Comparison of ENCODE assay signal across 8 mouse cellular contexts in genomic region chr4:141872977-141873376, GRCm38 (mm10). TPM values are rescaled to one million over a fixed set of nuclear protein-coding genes. Genes with fewer than 3 reads are reported as not detected.
DNase-seq lines count a peak whose midpoint lies in the region; ATAC-seq and TF ChIP-seq lines count a peak whose summit lies in the region.

No protein-coding gene starts in this region.

- H3K9me3 ChIP-seq in embryonic facial prominence, embryonic 15.5 days (replicated peaks), result no peaks in the 10 kb centered on the region
- H3K9me3 ChIP-seq in intestine, embryonic 16.5 days (ENCODE audit: control insufficient read depth, low read length), result no peaks in the 10 kb centered on the region
- no peaks in the 10 kb centered on the region for H3K9me3 ChIP-seq in midbrain, embryonic 15.5 days

- WGBS in kidney, adult 2 months, result 58% methylated on average over 9 of the region's 9 CpGs
- WGBS in embryonic facial prominence, embryonic 15.5 days, result 71% methylated on average over 9 of the region's 9 CpGs
- WGBS in intestine, embryonic 16.5 days, result 61% methylated on average over 9 of the region's 9 CpGs
- 76% methylated on average over 9 of the region's 9 CpGs for WGBS in midbrain, embryonic 15.5 days

- no peaks in the 10 kb centered on the region for H3K27me3 ChIP-seq in kidney, adult 2 months (replicated peaks; ENCODE audit: control insufficient read depth, insufficient read depth, low read length)
- peaks cover 11% of the 10 kb centered on the region for H3K27me3 ChIP-seq in embryonic facial prominence, embryonic 15.5 days
- H3K27me3 ChIP-seq in intestine, embryonic 16.5 days (replicated peaks; ENCODE audit: control insufficient read depth, insufficient read depth, low read length), result no peaks in the 10 kb centered on the region
- H3K27me3 ChIP-seq in midbrain, embryonic 15.5 days (replicated peaks), result no peaks in the 10 kb centered on the region

- H3K4me1 ChIP-seq in kidney, adult 2 months (ENCODE audit: control insufficient read depth, insufficient read depth, low read length), result no peaks in the 10 kb centered on the region
- H3K4me1 ChIP-seq in embryonic facial prominence, embryonic 15.5 days, result peaks cover 49% of the 10 kb centered on the region
- H3K4me1 ChIP-seq in intestine, embryonic 16.5 days (ENCODE audit: control insufficient read depth, insufficient read depth, low read length), result peaks cover 51% of the 10 kb centered on the region
- H3K4me1 ChIP-seq in midbrain, embryonic 15.5 days, result peaks cover 59% of the 10 kb centered on the region

- TF ChIP-seq CTCF in kidney, adult 2 months (conservative IDR thresholded peaks at IDR 0.05; ENCODE audit: insufficient read depth, insufficient read length, low read depth, low read length), result no peak

- no peak overlapping the region; the same call in 1 of the 2 replicates for H3K9ac ChIP-seq in embryonic facial prominence, embryonic 15.5 days
- H3K9ac ChIP-seq in intestine, embryonic 16.5 days (ENCODE audit: low read depth, low read length), result peak overlapping the region; percentile 92
- peak overlapping the region; percentile 86; the same call in 1 of the 2 replicates for H3K9ac ChIP-seq in midbrain, embryonic 15.5 days

- no peaks in the 10 kb centered on the region for H3K36me3 ChIP-seq in kidney, adult 2 months (ENCODE audit: control insufficient read depth, insufficient read depth, low read length)
- H3K36me3 ChIP-seq in embryonic facial prominence, embryonic 15.5 days, result no peaks in the 10 kb centered on the region
- no peaks in the 10 kb centered on the region for H3K36me3 ChIP-seq in intestine, embryonic 16.5 days (ENCODE audit: control insufficient read depth, insufficient read depth, low read length)
- H3K36me3 ChIP-seq in midbrain, embryonic 15.5 days (replicated peaks), result no peaks in the 10 kb centered on the region

- no peak overlapping the region; the same call in 1 of the 2 replicates for H3K4me3 ChIP-seq in kidney, adult 2 months (ENCODE audit: insufficient read depth, low read depth, low read length)
- H3K4me3 ChIP-seq in embryonic facial prominence, embryonic 15.5 days (replicated peaks), result peak overlapping the region; percentile 71
- H3K4me3 ChIP-seq in intestine, embryonic 16.5 days (ENCODE audit: low read length), result peak overlapping the region; percentile 81
- H3K4me3 ChIP-seq in midbrain, embryonic 15.5 days, result peak overlapping the region; percentile 80

- TF ChIP-seq POLR2A in kidney, adult 2 months (IDR thresholded peaks at IDR 0.05; ENCODE audit: low read depth, low read length), result no peak

- H3K27ac ChIP-seq in kidney, adult 2 months (ENCODE audit: insufficient read depth, low read depth, low read length), result no peak overlapping the region
- no peak overlapping the region for H3K27ac ChIP-seq in embryonic facial prominence, embryonic 15.5 days (replicated peaks)
- H3K27ac ChIP-seq in intestine, embryonic 16.5 days (ENCODE audit: low read length), result peak overlapping the region; percentile 91
- H3K27ac ChIP-seq in midbrain, embryonic 15.5 days, result no peak overlapping the region

- DNase-seq in kidney, adult 2 months, result peak; percentile 38
- no peak for DNase-seq in kidney, adult 8-10 months
- no peak for DNase-seq in c-Kit-positive CD71-positive TER-119-positive erythroid progenitor cells, embryonic 14.5 days (ENCODE audit: low spot score)
- no peak for DNase-seq in layer of hippocampus, adult 9-10 months (ENCODE audit: low spot score)

- no peak for ATAC-seq in embryonic facial prominence, embryonic 15.5 days (ENCODE audit: insufficient number of reproducible peaks, low FRiP score, low TSS enrichment, low read depth)
- ATAC-seq in intestine, embryonic 16.5 days, result no peak
- ATAC-seq in midbrain, embryonic 15.5 days (replicated peaks), result no peak
- no peak for ATAC-seq in frontal cortex, adult (ENCODE audit: low TSS enrichment)

- H3K4me2 ChIP-seq in embryonic facial prominence, embryonic 15.5 days (replicated peaks), result peak overlapping the region; percentile 95
- H3K4me2 ChIP-seq in intestine, embryonic 16.5 days (ENCODE audit: low read depth, low read length), result peak overlapping the region; percentile 95
- peak overlapping the region; percentile 74 for H3K4me2 ChIP-seq in midbrain, embryonic 15.5 days

RNA-seq across cellular contexts. Expression of gene Efhd2, which starts 1.7 kb away (rescaled TPM):
- polyA plus RNA-seq in kidney, adult 2 months (2012; rRNA removed), result 36.3 and 41.0 TPM in 2 replicates
- 81.7 and 83.2 TPM in 2 replicates for polyA plus RNA-seq in embryonic facial prominence, embryonic 15.5 days (2015; fragmentation: Nextera tagmentation; extraction: Ambion mirVana)
- polyA plus RNA-seq in intestine, embryonic 16.5 days (2015; fragmentation: Nextera tagmentation; extraction: Ambion mirVana), result 140 and 163 TPM in 2 replicates
- polyA plus RNA-seq in midbrain, embryonic 15.5 days (2015; fragmentation: Nextera tagmentation; extraction: Ambion mirVana), result 71.5 and 82.6 TPM in 2 replicates

RNA-seq across cellular contexts. Expression of gene Ctrc, which starts 26.8 kb away (rescaled TPM):
- polyA plus RNA-seq in kidney, adult 2 months (2012; rRNA removed), result 0.10 TPM in 1 of 2 replicates, not detected in the other
- not detected in 2 replicates for polyA plus RNA-seq in embryonic facial prominence, embryonic 15.5 days (2015; fragmentation: Nextera tagmentation; extraction: Ambion mirVana)
- polyA plus RNA-seq in intestine, embryonic 16.5 days (2015; fragmentation: Nextera tagmentation; extraction: Ambion mirVana), result 0.29 and 0.87 TPM in 2 replicates
- polyA plus RNA-seq in midbrain, embryonic 15.5 days (2015; fragmentation: Nextera tagmentation; extraction: Ambion mirVana), result not detected in 2 replicates

RNA-seq across cellular contexts. Expression of gene Cela2a, which starts 47.0 kb away (rescaled TPM):
- 0.52 TPM in 1 of 2 replicates, not detected in the other for polyA plus RNA-seq in kidney, adult 2 months (2012; rRNA removed)
- not detected in 2 replicates for polyA plus RNA-seq in embryonic facial prominence, embryonic 15.5 days (2015; fragmentation: Nextera tagmentation; extraction: Ambion mirVana)
- 455 and 890 TPM in 2 replicates for polyA plus RNA-seq in intestine, embryonic 16.5 days (2015; fragmentation: Nextera tagmentation; extraction: Ambion mirVana)
- 0.36 and 0.43 TPM in 2 replicates for polyA plus RNA-seq in midbrain, embryonic 15.5 days (2015; fragmentation: Nextera tagmentation; extraction: Ambion mirVana)

Comparison
In these comparisons a context has a peak if more than half of its experiments do, and no peak if none do; other contexts are left out.
1. RNA of gene Cela2a, which starts 47.0 kb away (polyA plus RNA-seq): 455 to 890 TPM in intestine, embryonic 16.5 days; 0.52 TPM in kidney, adult 2 months, 0.36 to 0.43 TPM in midbrain, embryonic 15.5 days and not detected in embryonic facial prominence, embryonic 15.5 days; every median in the first group is over 100 times any median in the second.
2. Peak in every context shown above with its lines, with median percentiles within 50 percentile points of each other: H3K4me2 ChIP-seq.